Mouse (Mus musculus): Measurements from ENCODE around the gene AA467197. TPM values are rescaled to one million over a fixed set of nuclear protein-coding genes. Genes with fewer than 3 reads are reported as not detected.

Gene AA467197
- polyA plus RNA-seq, 1 experiment from 2014 or later: not detected

GRCm38 (mm10) chr2:122616237-122616636, 20.5 kb upstream of the AA467197 start:
- Histone ChIP-seq H3K9ac (no peak overlapping the region), H3K4me1 (replicated peaks) (0 out of 2 replicates have a peak, but pooled peaks cover 4% of the 10 kb centered on the region), H3K27me3 (replicated peaks) (no peaks in the 10 kb centered on the region), H3K27ac (ENCODE audit: poor library complexity, severe bottlenecking) (no peak overlapping the region), H3K9me3 (replicated peaks) (no peaks in the 10 kb centered on the region), H3K36me3 (no peaks in the 10 kb centered on the region), H3K4me2 (no peak overlapping the region), H3K4me3 (no peak overlapping the region)
- 62% methylated on average over 6 of the region's 6 CpGs for WGBS
- ATAC-seq (ENCODE audit: insufficient number of reproducible peaks, low FRiP score): no peak

GRCm38 (mm10) chr2:122617792-122618191, 19.0 kb upstream of the AA467197 start:
- Histone ChIP-seq H3K27me3 (replicated peaks) (no peaks in the 10 kb centered on the region), H3K27ac (ENCODE audit: poor library complexity, severe bottlenecking) (no peak overlapping the region), H3K4me2 (no peak overlapping the region), H3K4me3 (no peak overlapping the region), H3K9ac (no peak overlapping the region), H3K36me3 (no peaks in the 10 kb centered on the region), H3K4me1 (replicated peaks) (0 out of 2 replicates have a peak, but pooled peaks cover 4% of the 10 kb centered on the region), H3K9me3 (replicated peaks) (no peaks in the 10 kb centered on the region)
- no peak for ATAC-seq (ENCODE audit: insufficient number of reproducible peaks, low FRiP score)
- 78% methylated on average over 6 of the region's 6 CpGs for WGBS

- WGBS: 35% methylated on average over 4 of the region's 4 CpGs
- Histone ChIP-seq H3K4me3 (no peak overlapping the region), H3K36me3 (no peaks in the 10 kb centered on the region), H3K27me3 (replicated peaks) (no peaks in the 10 kb centered on the region), H3K9me3 (replicated peaks) (no peaks in the 10 kb centered on the region), H3K4me1 (replicated peaks) (0 out of 2 replicates have a peak, but pooled peaks cover 4% of the 10 kb centered on the region), H3K9ac (no peak overlapping the region), H3K4me2 (no peak overlapping the region), H3K27ac (ENCODE audit: poor library complexity, severe bottlenecking) (no peak overlapping the region)
- ATAC-seq (ENCODE audit: insufficient number of reproducible peaks, low FRiP score): no peak
These were observed 18.1 kb upstream of the AA467197 start for GRCm38 (mm10) chr2:122618719-122619118.

GRCm38 (mm10) chr2:122621337-122622110, 15.3 kb upstream of the AA467197 start:
- Histone ChIP-seq H3K27ac (ENCODE audit: poor library complexity, severe bottlenecking) (no peak overlapping the region), H3K4me3 (no peak overlapping the region), H3K4me2 (no peak overlapping the region), H3K9ac (no peak overlapping the region), H3K27me3 (replicated peaks) (no peaks in the 10 kb centered on the region), H3K9me3 (replicated peaks) (no peaks in the 10 kb centered on the region), H3K4me1 (replicated peaks) (0 out of 2 replicates have a peak, but pooled peaks cover 4% of the 10 kb centered on the region), H3K36me3 (no peaks in the 10 kb centered on the region)
- 73% methylated on average over 9 of the region's 9 CpGs for WGBS
- ATAC-seq (ENCODE audit: insufficient number of reproducible peaks, low FRiP score): no peak

- Histone ChIP-seq H3K4me3 (no peak overlapping the region), H3K9me3 (replicated peaks) (no peaks in the 10 kb centered on the region), H3K27me3 (replicated peaks) (0 out of 2 replicates have a peak, but pooled peaks cover 3% of the 10 kb centered on the region), H3K27ac (ENCODE audit: poor library complexity, severe bottlenecking) (no peak overlapping the region), H3K9ac (no peak overlapping the region), H3K4me1 (replicated peaks) (no peaks in the 10 kb centered on the region; the same call in 1 of the 2 replicates), H3K36me3 (no peaks in the 10 kb centered on the region), H3K4me2 (no peak overlapping the region)
- ATAC-seq (ENCODE audit: insufficient number of reproducible peaks, low FRiP score): no peak
- 53% methylated on average over 7 of the region's 7 CpGs for WGBS
These were observed 10.9 kb upstream of the AA467197 start for GRCm38 (mm10) chr2:122625930-122626329.

- Histone ChIP-seq H3K4me1 (replicated peaks) (no peaks in the 10 kb centered on the region; the same call in 1 of the 2 replicates), H3K36me3 (peaks cover 15% of the 10 kb centered on the region), H3K4me3 (no peak overlapping the region), H3K27me3 (replicated peaks) (0 out of 2 replicates have a peak, but pooled peaks cover 3% of the 10 kb centered on the region), H3K27ac (ENCODE audit: poor library complexity, severe bottlenecking) (no peak overlapping the region), H3K9ac (no peak overlapping the region), H3K4me2 (no peak overlapping the region), H3K9me3 (replicated peaks) (no peaks in the 10 kb centered on the region)
- 3% methylated on average over 7 of the region's 7 CpGs for WGBS
- ATAC-seq (ENCODE audit: insufficient number of reproducible peaks, low FRiP score): no peak
These were observed 7.8 kb upstream of the AA467197 start for GRCm38 (mm10) chr2:122628976-122629375.

GRCm38 (mm10) chr2:122629871-122630270, 6.9 kb upstream of the AA467197 start:
- H3K27ac ChIP-seq (ENCODE audit: poor library complexity, severe bottlenecking): no peak overlapping the region

GRCm38 (mm10) chr2:122630465-122631225, 6.1 kb upstream of the AA467197 start:
- peak overlapping the region; percentile 86 for H3K4me3 ChIP-seq
- H3K9me3 ChIP-seq (replicated peaks): no peaks in the 10 kb centered on the region
- peak; percentile 84 for ATAC-seq (ENCODE audit: insufficient number of reproducible peaks, low FRiP score)
- no peaks in the 10 kb centered on the region; the same call in 1 of the 2 replicates for H3K4me1 ChIP-seq (replicated peaks)
- 0 out of 2 replicates have a peak, but pooled peaks cover 3% of the 10 kb centered on the region for H3K27me3 ChIP-seq (replicated peaks)
- peak overlapping the region; percentile 66 for H3K27ac ChIP-seq (ENCODE audit: poor library complexity, severe bottlenecking)
- peak overlapping the region; percentile 91 for H3K9ac ChIP-seq
- peaks cover 20% of the 10 kb centered on the region for H3K36me3 ChIP-seq
- H3K4me2 ChIP-seq: peak overlapping the region; percentile 93
- WGBS: under 1% methylated on average over 75 of the region's 75 CpGs

More at GRCm38 (mm10) chr2:122629871-122630270, 6.9 kb upstream of the AA467197 start:
- no peak for ATAC-seq (ENCODE audit: insufficient number of reproducible peaks, low FRiP score)
- Histone ChIP-seq H3K27me3 (replicated peaks) (0 out of 2 replicates have a peak, but pooled peaks cover 3% of the 10 kb centered on the region), H3K4me3 (peak overlapping the region; percentile 86; the same call in 1 of the 2 replicates), H3K9ac (0 out of 2 replicates have a peak overlapping the region, but pooled peaks have one; percentile 20), H3K4me2 (peak overlapping the region; percentile 93; the same call in 1 of the 2 replicates), H3K36me3 (peaks cover 20% of the 10 kb centered on the region), H3K4me1 (replicated peaks) (no peaks in the 10 kb centered on the region; the same call in 1 of the 2 replicates), H3K9me3 (replicated peaks) (no peaks in the 10 kb centered on the region)
- 60% methylated on average over 6 of the region's 6 CpGs for WGBS

- ATAC-seq (ENCODE audit: insufficient number of reproducible peaks, low FRiP score): peak; percentile 63
- H3K27ac ChIP-seq (ENCODE audit: poor library complexity, severe bottlenecking): no peak overlapping the region
- no peaks in the 10 kb centered on the region; the same call in 1 of the 2 replicates for H3K4me1 ChIP-seq (replicated peaks)
- H3K4me2 ChIP-seq: peak overlapping the region; percentile 93
- H3K9ac ChIP-seq: peak overlapping the region; percentile 91
- H3K36me3 ChIP-seq: peaks cover 20% of the 10 kb centered on the region
- H3K27me3 ChIP-seq (replicated peaks): 0 out of 2 replicates have a peak, but pooled peaks cover 5% of the 10 kb centered on the region
- no peaks in the 10 kb centered on the region for H3K9me3 ChIP-seq (replicated peaks)
- H3K4me3 ChIP-seq: peak overlapping the region; percentile 86
- 0% methylated on average over 52 of the region's 53 CpGs for WGBS
These were observed 5.5 kb upstream of the AA467197 start for GRCm38 (mm10) chr2:122631226-122631801.

GRCm38 (mm10) chr2:122637526-122637997, 776 bp downstream of the AA467197 start:
- 1% methylated on average over 36 of the region's 36 CpGs for WGBS
- H3K27me3 ChIP-seq (replicated peaks): peaks cover 22% of the 10 kb centered on the region
- peaks cover 17% of the 10 kb centered on the region for H3K36me3 ChIP-seq
- peak overlapping the region; percentile 43 for H3K4me3 ChIP-seq
- no peaks in the 10 kb centered on the region for H3K9me3 ChIP-seq (replicated peaks)
- H3K4me2 ChIP-seq: peak overlapping the region; percentile 72
- ATAC-seq (ENCODE audit: insufficient number of reproducible peaks, low FRiP score): peak; percentile 78
- H3K9ac ChIP-seq: peak overlapping the region; percentile 49; the same call in 1 of the 2 replicates
- 0 out of 2 replicates have a peak, but pooled peaks cover 3% of the 10 kb centered on the region for H3K4me1 ChIP-seq (replicated peaks)
- H3K27ac ChIP-seq (ENCODE audit: poor library complexity, severe bottlenecking): no peak overlapping the region

Data from heart, embryonic 12.5 days (tissue).